Mouse (Mus musculus): ENCODE data around the gene Ddx52.

GRCm38 (mm10) chr11:83969040-83969439, 27.2 kb downstream of the Ddx52 start:
- TF ChIP-seq POLR2A (IDR thresholded peaks at IDR 0.05; ENCODE audit: insufficient read depth, low read depth, low read length) (no peak), CTCF (IDR thresholded peaks at IDR 0.05; ENCODE audit: insufficient read depth, low read depth, low read length) (no peak)
